Mouse (Mus musculus) heart, postnatal 14 days (tissue): ENCODE results near the gene Pnpla7. TPM values are rescaled to one million over a fixed set of nuclear protein-coding genes. Genes with fewer than 3 reads are reported as not detected.

Experiments used
- DNase-seq, 2 experiments: peaks; one replicate each; pipeline ENCODE4 v3.0.0; 2021 to 2022
- intact Hi-C: fragments of 180-260 bp; cut with DNase I; formaldehyde crosslinking; loops from one replicate; pipeline ENCODE4 v1.15.1; 2025
- microRNA-seq, 2 experiments: library from miRNA; unstranded; fragments of <30 nt; microRNA quantifications; one replicate each; pipeline ENCODE4 v1.2.0; 2021 to 2022
- total RNA-seq, 2 experiments: library from RNA; stranded (reverse); gene quantifications; 2 replicates each; pipeline ENCODE4 v1.2.3; 2021

The Pnpla7 gene
- total RNA-seq, 2 experiments from 2014 or later = 18.5 to 23.9 TPM

DNA sequence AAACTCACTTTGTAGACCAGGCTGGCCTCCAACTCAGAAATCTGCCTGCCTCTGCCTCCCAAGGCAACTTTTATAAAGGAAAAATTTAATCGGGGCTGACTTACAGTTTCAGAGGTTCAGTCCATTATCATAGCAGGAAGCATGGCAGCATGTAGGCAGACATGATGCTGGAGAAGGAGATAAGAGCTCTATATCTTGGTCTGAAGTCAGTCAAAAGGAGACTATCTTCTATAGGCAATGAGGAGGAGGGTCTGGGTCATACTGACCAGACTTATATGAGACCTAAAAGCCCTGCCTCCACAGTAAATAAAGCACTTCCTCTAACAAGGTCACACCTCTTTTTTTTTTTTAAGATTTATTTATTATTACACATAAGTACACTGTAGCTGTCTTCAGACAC is 88.5 kb downstream of the Pnpla7 start:
- intact Hi-C loops = no loop called here
- DNase-seq = no peak

- no peak for DNase-seq
These were observed 89.7 kb downstream of the Pnpla7 start for GRCm38 (mm10) chr2:25065537-25065936.

DNA sequence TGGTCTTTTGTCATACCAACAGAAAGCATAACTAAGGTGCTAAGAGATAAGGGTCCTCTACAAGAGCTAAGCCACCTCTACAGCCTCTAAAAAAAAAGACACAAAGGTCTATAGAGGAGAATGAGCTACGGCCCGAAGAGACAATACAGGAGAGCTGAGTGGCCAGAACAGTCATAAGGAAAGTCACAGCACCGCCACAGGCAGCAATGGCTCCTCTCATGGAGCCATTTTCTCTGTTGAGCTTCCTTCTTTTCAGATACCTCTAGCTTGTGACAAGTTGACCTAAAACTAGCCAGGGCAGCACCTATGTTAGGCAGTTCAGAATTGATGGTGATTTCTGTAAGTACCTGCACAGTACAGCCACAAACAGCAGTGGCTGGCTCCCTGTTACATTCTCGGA is 90.7 kb downstream of the Pnpla7 start:
- intact Hi-C loops = no loop called here
- DNase-seq = no peak

More at GRCm38 (mm10) chr2:25065537-25065936, 89.7 kb downstream of the Pnpla7 start:
- intact Hi-C loops = no loop called here

GRCm38 (mm10) chr2:25069537-25069936 is 93.7 kb downstream of the Pnpla7 start:
- DNase-seq = no peak
- intact Hi-C loops = no loop called here

DNA sequence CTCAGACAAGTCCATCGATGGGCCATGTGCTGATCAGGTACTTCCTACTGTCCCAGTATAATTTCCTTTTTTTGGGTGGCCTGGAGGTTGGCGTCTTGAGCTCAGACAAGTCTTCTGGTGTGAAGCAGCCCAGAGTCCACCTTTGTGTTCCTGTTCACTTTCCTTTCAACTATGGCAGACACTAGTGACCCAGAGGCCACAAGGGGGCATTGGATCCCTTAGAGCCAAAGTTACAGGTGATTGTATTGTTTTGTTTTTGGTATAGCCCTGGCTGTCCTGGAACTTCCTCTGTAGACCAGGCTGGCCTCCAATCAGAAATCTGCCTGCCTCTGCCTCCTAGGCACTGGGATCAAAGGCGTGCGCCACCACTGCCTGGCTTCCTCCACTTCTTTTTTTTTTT is 96.6 kb downstream of the Pnpla7 start:
- intact Hi-C loops = no loop called here
- DNase-seq = no peak

- peak in 1 of 2 experiments; percentile 29 for DNase-seq
These were observed 99.7 kb downstream of the Pnpla7 start for GRCm38 (mm10) chr2:25075506-25075905.

GRCm38 (mm10) chr2:25078967-25079366 is 103.1 kb downstream of the Pnpla7 start:
- intact Hi-C loops = no loop called here
- DNase-seq = no peak

More at GRCm38 (mm10) chr2:25075506-25075905, 99.7 kb downstream of the Pnpla7 start:
- intact Hi-C loops = no loop called here

DNA sequence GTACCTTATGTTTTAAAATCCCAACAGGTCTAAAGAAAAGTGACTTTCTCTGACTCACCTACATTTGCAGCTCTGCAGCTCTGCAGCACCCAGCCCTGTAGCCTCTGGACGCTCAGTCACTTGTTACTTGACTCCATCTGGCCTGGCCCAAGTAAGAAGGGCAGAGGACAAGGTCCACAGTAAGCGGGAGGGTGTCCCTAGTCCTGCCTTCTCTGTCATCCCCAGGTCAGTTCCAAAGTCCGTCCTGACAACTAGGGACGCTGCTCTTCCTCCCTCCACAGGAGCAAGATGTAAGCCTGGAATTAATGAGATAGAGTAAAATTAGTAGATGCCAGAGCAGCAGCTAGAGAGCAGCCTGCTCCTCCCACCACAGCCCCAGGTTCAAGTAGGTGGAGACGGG is 104.2 kb downstream of the Pnpla7 start, which contains the start of gene Entpd8:
Gene Entpd8 (plus strand): TSS at position 229 of the 400 bp plus-strand sequence.
- no peak for DNase-seq
- intact Hi-C loops = no loop called here

GRCm38 (mm10) chr2:25083697-25084096 is 107.9 kb downstream of the Pnpla7 start:
- DNase-seq = no peak
- intact Hi-C loops = no loop called here

- DNase-seq = no peak
- intact Hi-C loops = no loop called here
These were observed 109.7 kb downstream of the Pnpla7 start for GRCm38 (mm10) chr2:25085571-25085970.

DNA sequence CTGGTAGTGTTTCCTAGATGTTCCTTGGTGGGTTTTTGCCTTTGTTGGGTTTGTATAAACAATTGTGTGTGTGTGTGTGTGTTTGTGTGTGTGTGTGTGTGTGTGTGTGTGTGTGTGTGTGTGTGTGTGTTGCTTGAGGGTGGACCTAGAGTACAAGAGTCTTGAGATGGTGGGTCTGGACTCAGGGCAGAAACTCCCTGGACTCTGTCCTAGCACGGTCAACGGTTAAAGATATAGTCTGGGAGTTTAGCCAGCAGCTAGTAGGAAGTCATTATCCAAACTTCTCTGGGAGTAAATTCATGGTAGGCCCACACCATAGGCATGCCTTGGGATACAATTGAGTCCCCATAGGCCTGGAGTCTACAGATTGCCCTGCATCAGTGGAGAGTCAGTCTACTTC is 112.0 kb downstream of the Pnpla7 start:
- intact Hi-C loops = no loop called here
- no peak for DNase-seq

DNA sequence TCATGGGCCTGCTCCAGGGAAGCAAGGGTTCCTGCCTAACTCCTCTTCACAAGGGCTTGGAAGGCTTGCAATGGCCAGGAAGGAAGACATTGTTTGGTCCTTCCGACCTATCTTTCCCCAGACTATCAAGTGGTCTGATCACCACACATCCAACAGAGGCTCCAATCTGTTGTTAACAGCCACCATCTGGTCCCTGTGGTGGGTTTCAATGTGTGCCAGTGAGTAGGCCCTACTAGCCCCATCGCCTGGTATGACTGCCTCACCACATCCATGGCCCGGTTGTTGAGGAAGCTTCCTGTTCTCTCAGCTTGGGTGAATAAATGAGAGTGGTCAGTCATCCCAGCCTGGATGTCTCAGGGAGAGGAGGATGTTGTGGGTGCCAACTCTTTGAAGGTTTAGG is 112.8 kb downstream of the Pnpla7 start:
- no peak for DNase-seq
- intact Hi-C loops = no loop called here

GRCm38 (mm10) chr2:25094785-25095108 is 118.9 kb downstream of the Pnpla7 start:
- intact Hi-C loops = loop anchor here (5.0 kb wide), 1 partner anchor 158 kb away; no protein-coding TSS in a partner anchor
- no peak for DNase-seq

DNA sequence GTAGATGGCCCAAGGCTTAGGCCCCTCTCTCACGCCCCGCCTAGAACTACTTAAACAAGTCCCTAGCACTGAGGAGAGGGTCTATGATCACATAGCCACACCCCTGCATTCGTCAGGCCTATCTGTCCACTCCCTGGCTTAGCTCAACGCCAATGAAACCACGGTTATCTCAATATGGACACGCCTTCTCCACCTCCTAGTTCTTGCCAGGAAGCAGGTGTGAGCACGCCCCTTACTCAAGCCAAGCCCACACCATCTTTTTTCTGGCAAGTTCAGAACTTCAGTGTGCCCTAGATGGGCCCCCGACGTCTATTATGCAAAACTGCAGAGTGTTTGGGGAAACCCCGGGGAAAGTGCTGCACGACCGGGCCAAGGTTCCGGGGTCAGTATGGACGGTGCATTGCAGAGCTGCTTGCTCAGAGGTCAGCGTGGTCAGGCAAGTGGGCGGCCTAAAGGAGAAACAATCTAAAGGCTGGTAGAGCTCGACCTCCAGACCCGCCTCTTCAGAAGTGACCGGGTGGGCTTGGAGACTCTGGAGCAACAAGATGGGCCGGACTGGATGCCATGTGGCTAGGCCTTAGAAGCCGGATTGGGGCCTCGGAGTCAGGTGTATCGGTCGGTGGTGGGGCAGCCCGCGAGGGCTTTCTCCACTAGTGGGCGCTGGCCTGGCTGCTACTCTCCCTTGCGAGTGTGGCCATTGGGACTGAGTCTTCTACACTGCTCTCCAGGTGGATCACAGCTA is 119.4 kb downstream of the Pnpla7 start, which contains the start of gene Noxa1:
Gene Noxa1 (minus strand): TSS at position 41 of the 742 bp plus-strand sequence.
- no peak for DNase-seq
- intact Hi-C loops = loop anchor here (5.0 kb wide), 1 partner anchor 157 kb away; no protein-coding TSS in a partner anchor

DNA sequence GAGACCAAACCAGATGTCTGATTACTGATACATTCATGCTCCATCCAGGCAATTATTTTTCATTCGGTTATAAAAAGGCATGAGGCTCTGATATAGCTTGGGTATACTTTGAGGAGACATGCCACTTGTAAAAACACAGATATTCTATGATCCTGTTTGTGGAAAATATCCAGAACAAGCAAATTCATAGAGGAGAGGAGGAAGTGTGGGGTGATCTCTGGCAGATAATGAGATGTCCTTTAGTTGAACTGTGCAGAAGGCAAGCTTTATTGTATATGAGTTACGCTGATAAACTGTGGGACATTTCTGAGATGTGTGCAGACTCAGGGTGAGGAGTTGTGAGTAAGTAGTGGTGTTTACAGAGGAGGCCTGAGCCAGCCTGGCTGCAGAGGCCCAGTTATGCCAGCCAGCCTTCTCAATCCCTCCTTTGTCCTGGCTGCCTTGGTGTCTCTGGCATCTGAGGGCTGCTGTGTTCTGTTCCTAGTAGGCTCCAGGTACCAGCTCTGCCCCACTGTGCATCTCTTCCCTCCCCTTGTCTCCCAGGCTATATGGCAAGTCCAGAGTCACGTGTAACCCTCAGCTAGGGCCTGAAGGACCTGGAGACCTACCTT is 122.3 kb downstream of the Pnpla7 start:
- no peak for DNase-seq
- intact Hi-C loops = loop anchor here (2.0 to 5.0 kb wide), 3 partner anchors 59 to 154 kb away; no protein-coding TSS in a partner anchor

- intact Hi-C loops = loop anchor here (2.0 to 5.0 kb wide), 3 partner anchors 58 to 153 kb away; no protein-coding TSS in a partner anchor
- peak; percentile 50 to 56 for DNase-seq
These were observed 123.1 kb downstream of the Pnpla7 start for GRCm38 (mm10) chr2:25098956-25099355.

- intact Hi-C loops = loop anchor here (2.0 to 5.0 kb wide), 3 partner anchors 57 to 153 kb away; no protein-coding TSS in a partner anchor
- DNase-seq = no peak
These were observed 123.9 kb downstream of the Pnpla7 start for GRCm38 (mm10) chr2:25099703-25100102.

Small RNA genes lying within 50 kb of the gene (microRNA-seq; reads per million reads assigned to microRNA genes)
- gene Gm22875 = 0 reads per million in 2 experiments
- gene Gm24328 = 0 reads per million in 2 experiments
- gene Mir7664 = 0.12 to 0.27 reads per million in 2 experiments

Other genes starting within 250 kb of the Pnpla7 start
- under 1 TPM; 0.27 to 0.29 TPM for gene Cacna1b, start 212.9 kb upstream of the Pnpla7 start, total RNA-seq
- 10 to 100 TPM; 47.5 to 48.5 TPM for gene Ehmt1, start 56.4 kb upstream of the Pnpla7 start, total RNA-seq
- gene Arrdc1, start 40.8 kb upstream of the Pnpla7 start, total RNA-seq = 10 to 100 TPM; 10.0 to 10.2 TPM
- gene Zmynd19, start 26.2 kb upstream of the Pnpla7 start, total RNA-seq = 10 to 100 TPM; 14.1 to 18.3 TPM
- 1 to 10 TPM; 4.6 to 5.2 TPM for gene Dph7, start 13.6 kb upstream of the Pnpla7 start, total RNA-seq
- gene Mrpl41, start 935 bp upstream of the Pnpla7 start, total RNA-seq = 10 to 100 TPM; 86.2 to 90.2 TPM
- gene Nsmf, start 78.3 kb downstream of the Pnpla7 start, total RNA-seq = 10 to 100 TPM; 33.6 to 35.4 TPM
- gene Entpd8, start 104.3 kb downstream of the Pnpla7 start, total RNA-seq = not detected
- gene Noxa1, start 119.1 kb downstream of the Pnpla7 start, total RNA-seq = not detected
- gene Nrarp, start 204.7 kb downstream of the Pnpla7 start, total RNA-seq = 10 to 100 TPM; 14.0 to 15.0 TPM
- 1 to 10 TPM; 5.0 to 5.5 TPM for gene Tor4a, start 220.9 kb downstream of the Pnpla7 start, total RNA-seq
- gene Nelfb, start 235.5 kb downstream of the Pnpla7 start, total RNA-seq = 10 to 100 TPM; 35.7 to 36.2 TPM
- not detected for gene Stpg3, start 238.6 kb downstream of the Pnpla7 start, total RNA-seq
- gene Fam166a, start 242.7 kb downstream of the Pnpla7 start, total RNA-seq = not detected
- 100 to 1,000 TPM; 205 to 231 TPM for gene Tubb4b, start 248.7 kb downstream of the Pnpla7 start, total RNA-seq